In the genomic region with DNA sequence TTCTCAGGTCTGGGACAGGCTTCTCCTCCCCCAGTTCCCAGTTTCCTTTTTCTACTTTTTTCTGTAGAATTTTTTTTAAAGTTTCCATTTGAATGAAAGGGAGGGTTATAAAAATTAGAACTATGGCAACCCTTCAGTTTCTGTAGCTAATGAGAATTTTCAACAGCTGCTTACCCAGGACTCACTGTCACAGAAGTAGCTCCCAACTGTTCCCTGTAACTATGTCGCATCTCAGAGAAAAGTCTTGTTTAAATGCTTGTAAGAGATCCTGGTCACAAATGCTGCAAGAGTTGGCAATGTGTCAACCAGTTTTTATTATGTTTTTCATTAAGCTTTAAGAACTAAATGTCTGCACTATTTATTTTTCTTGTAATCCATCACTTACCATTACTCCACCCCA, we compare ENCODE assay signal across 22 mouse cellular contexts.
A peak's percentile ranks its signal among the peaks of the same experiment; 100 is the strongest.
DNase-seq lines count a peak whose midpoint lies in the region; ATAC-seq and TF ChIP-seq lines count a peak whose summit lies in the region.
"Had no signal": no experiment of that assay in that cellular context is flagged by ENCODE, and none has a peak within 500 bp of the region (broad histone marks: within the 10 kb centered on the region; RNA-seq: fewer than 3 reads in every experiment).

No protein-coding gene starts in this region.

- no peak overlapping the region for H3K4me2 ChIP-seq in embryonic facial prominence, embryonic 14.5 days (ENCODE audit: low read depth, low read length)
- H3K4me2 ChIP-seq in kidney, postnatal 0 days (ENCODE audit: low read length), result no peak overlapping the region
- no peak overlapping the region for H3K4me2 ChIP-seq in kidney, embryonic 14.5 days (replicated peaks; ENCODE audit: low read depth, low read length)
- no peak overlapping the region for H3K4me2 ChIP-seq in CH12.LX (ENCODE audit: insufficient read depth, low read depth, poor library complexity, severe bottlenecking)
- H3K4me2 ChIP-seq: embryonic facial prominence, embryonic 13.5 days; forebrain, embryonic 13.5 days; forebrain, embryonic 15.5 days had no signal

- TF ChIP-seq POLR2A in CH12.LX (IDR thresholded peaks at IDR 0.05; ENCODE audit: low read depth, low read length), result no peak

- dilution Hi-C loops in CH12.LX (cut with MboI; ENCODE audit: extremely low pct_ligation_motif_present, extremely low pct_unique_long_range_greater_than_20kb, low sequenced_read_pairs), result no loop called here

- ATAC-seq in embryonic facial prominence, embryonic 14.5 days (ENCODE audit: low read depth), result no peak
- no peak for ATAC-seq in kidney, postnatal 0 days (replicated peaks; ENCODE audit: low FRiP score, low read depth)
- no peak for ATAC-seq in kidney, embryonic 14.5 days (ENCODE audit: low FRiP score, low TSS enrichment)
- ATAC-seq: CD4-positive, CD25-positive, alpha-beta regulatory T cell, adult 4 months; forebrain, embryonic 13.5 days; forebrain, embryonic 15.5 days; forebrain, postnatal 0 days had no signal

- in situ Hi-C loops in CH12.LX (cut with MboI; ENCODE audit: low pct_ligation_motif_present, low pct_unique_long_range_greater_than_20kb, low sequenced_read_pairs), result no loop called here

- H3K27me3 ChIP-seq in embryonic facial prominence, embryonic 14.5 days (replicated peaks; ENCODE audit: control insufficient read depth, insufficient read depth, low read length), result no peaks in the 10 kb centered on the region
- no peaks in the 10 kb centered on the region for H3K27me3 ChIP-seq in embryonic facial prominence, embryonic 10.5 days (replicated peaks; ENCODE audit: low read depth, poor library complexity, severe bottlenecking)
- H3K27me3 ChIP-seq in kidney, postnatal 0 days (ENCODE audit: insufficient read depth, low read length), result no peaks in the 10 kb centered on the region
- H3K27me3 ChIP-seq in kidney, embryonic 14.5 days (ENCODE audit: control insufficient read depth, insufficient read depth, low read length), result no peaks in the 10 kb centered on the region
- H3K27me3 ChIP-seq in CH12.LX (replicated peaks), result no peaks in the 10 kb centered on the region
- H3K27me3 ChIP-seq: forebrain, embryonic 13.5 days; forebrain, embryonic 15.5 days had no signal

- peak; percentile 39 for DNase-seq in embryonic facial prominence, embryonic 14.5 days (ENCODE audit: low spot score)
- no peak for DNase-seq in embryonic facial prominence, embryonic 10.5 days (ENCODE audit: low spot score)
- peak; percentile 55 for DNase-seq in kidney, postnatal 0 days (ENCODE audit: low spot score)
- DNase-seq in layer of hippocampus, adult 9-11 months, result peak; percentile 30
- DNase-seq in layer of hippocampus, adult 9-10 months (ENCODE audit: low spot score), result no peak
- no peak for DNase-seq in CH12.LX (ENCODE audit: extremely low read depth)
- no peak for DNase-seq in retina, postnatal 1 day
- DNase-seq: adrenal gland, adult 2 months; adrenal gland, postnatal 10 days; adrenal gland, postnatal 25 days; B cell, adult 2 months; cerebellum, adult 11-12 months; cerebellum, adult 2 months; cerebellum, adult 9-10 months; cerebellum, postnatal 10 days; cerebellum, postnatal 25 days; forebrain, postnatal 0 days had no signal

- TF ChIP-seq EP300 in CH12.LX (IDR thresholded peaks at IDR 0.05; ENCODE audit: low read length), result no peak

- H3K9ac ChIP-seq in embryonic facial prominence, embryonic 14.5 days (ENCODE audit: low read depth, low read length), result no peak overlapping the region
- no peak overlapping the region for H3K9ac ChIP-seq in kidney, postnatal 0 days (ENCODE audit: low read depth, low read length)
- H3K9ac ChIP-seq in kidney, embryonic 14.5 days (ENCODE audit: low read depth, low read length), result no peak overlapping the region
- peak overlapping the region; percentile 33; the same call in 1 of the 2 replicates for H3K9ac ChIP-seq in CH12.LX (ENCODE audit: insufficient read depth, low read depth)
- H3K9ac ChIP-seq: embryonic facial prominence, embryonic 13.5 days; forebrain, embryonic 13.5 days; forebrain, embryonic 15.5 days; forebrain, postnatal 0 days had no signal

- H3K4me1 ChIP-seq in embryonic facial prominence, embryonic 14.5 days (ENCODE audit: control insufficient read depth, insufficient read depth, low read length), result no peaks in the 10 kb centered on the region
- peaks cover 14% of the 10 kb centered on the region for H3K4me1 ChIP-seq in embryonic facial prominence, embryonic 10.5 days
- H3K4me1 ChIP-seq in kidney, postnatal 0 days (replicated peaks; ENCODE audit: insufficient read depth, low read length), result peaks cover 3% of the 10 kb centered on the region; the same call in 1 of the 2 replicates
- peaks cover 11% of the 10 kb centered on the region for H3K4me1 ChIP-seq in kidney, embryonic 14.5 days (ENCODE audit: control insufficient read depth, insufficient read depth, low read length)
- peaks cover 11 to 36% of the 10 kb centered on the region in 2 experiments for H3K4me1 ChIP-seq in CH12.LX (ENCODE audit: control insufficient read depth in 1 of 2, insufficient read depth in 2 of 2)

- no peak overlapping the region for H3K27ac ChIP-seq in embryonic facial prominence, embryonic 14.5 days (replicated peaks; ENCODE audit: low read depth, low read length)
- no peak overlapping the region for H3K27ac ChIP-seq in embryonic facial prominence, embryonic 10.5 days (replicated peaks)
- no peak overlapping the region for H3K27ac ChIP-seq in kidney, postnatal 0 days
- no peak overlapping the region for H3K27ac ChIP-seq in kidney, embryonic 14.5 days (ENCODE audit: low read depth, low read length)
- no peak overlapping the region for H3K27ac ChIP-seq in CH12.LX (ENCODE audit: insufficient read depth, low read depth)
- H3K27ac ChIP-seq: embryonic facial prominence, embryonic 13.5 days; forebrain, embryonic 13.5 days; forebrain, embryonic 15.5 days had no signal

- no peaks in the 10 kb centered on the region for H3K9me3 ChIP-seq in embryonic facial prominence, embryonic 14.5 days (ENCODE audit: control insufficient read depth, low read length)
- H3K9me3 ChIP-seq in embryonic facial prominence, embryonic 10.5 days, result no peaks in the 10 kb centered on the region
- no peaks in the 10 kb centered on the region for H3K9me3 ChIP-seq in kidney, postnatal 0 days (replicated peaks; ENCODE audit: low read length)
- H3K9me3 ChIP-seq in kidney, embryonic 14.5 days (ENCODE audit: control insufficient read depth, low read length), result peaks cover 2% of the 10 kb centered on the region; the same call in 1 of the 2 replicates
- no peaks in the 10 kb centered on the region for H3K9me3 ChIP-seq in CH12.LX (replicated peaks; ENCODE audit: low read length)
- H3K9me3 ChIP-seq: embryonic facial prominence, embryonic 13.5 days; forebrain, embryonic 13.5 days; forebrain, embryonic 15.5 days had no signal

- H3K79me2 ChIP-seq in CH12.LX (replicated peaks; ENCODE audit: control insufficient read depth, extremely low read depth, insufficient read depth, poor library complexity, severe bottlenecking), result no peaks in the 10 kb centered on the region

- TF ChIP-seq CTCF in kidney, postnatal 0 days (IDR thresholded peaks at IDR 0.05; ENCODE audit: low read depth), result no peak
- no peak for TF ChIP-seq CTCF in CH12.LX (conservative IDR thresholded peaks at IDR 0.05 in 1 of 2, IDR thresholded peaks at IDR 0.05 in 1 of 2; ENCODE audit: low read depth in 2 of 2, low read length in 2 of 2)

- no peak overlapping the region for H3K4me3 ChIP-seq in embryonic facial prominence, embryonic 14.5 days (ENCODE audit: low read depth, low read length)
- H3K4me3 ChIP-seq in embryonic facial prominence, embryonic 10.5 days, result no peak overlapping the region
- H3K4me3 ChIP-seq in kidney, postnatal 0 days (replicated peaks; ENCODE audit: low read depth, low read length), result no peak overlapping the region
- H3K4me3 ChIP-seq in kidney, embryonic 14.5 days (ENCODE audit: low read length), result no peak overlapping the region
- no peak overlapping the region for H3K4me3 ChIP-seq in CH12.LX (replicated peaks in 1 of 3; ENCODE audit: low read depth in 2 of 3, low read length in 2 of 3, poor library complexity in 1 of 3)
- H3K4me3 ChIP-seq: embryonic facial prominence, embryonic 13.5 days; forebrain, embryonic 13.5 days; forebrain, embryonic 15.5 days had no signal

- TF ChIP-seq RAD21 in CH12.LX (IDR thresholded peaks at IDR 0.05; ENCODE audit: low read depth, low read length), result no peak

- 69% methylated on average over 1 of the region's 1 CpGs for WGBS in embryonic facial prominence, embryonic 14.5 days
- WGBS in embryonic facial prominence, embryonic 10.5 days, result 93% methylated on average over 1 of the region's 1 CpGs
- WGBS in kidney, postnatal 0 days, result 54% methylated on average over 1 of the region's 1 CpGs
- WGBS in kidney, embryonic 14.5 days, result 45% methylated on average over 1 of the region's 1 CpGs

- H3K36me3 ChIP-seq in embryonic facial prominence, embryonic 14.5 days (ENCODE audit: control insufficient read depth, insufficient read depth, low read length), result no peaks in the 10 kb centered on the region
- H3K36me3 ChIP-seq in embryonic facial prominence, embryonic 10.5 days (replicated peaks), result no peaks in the 10 kb centered on the region
- no peaks in the 10 kb centered on the region for H3K36me3 ChIP-seq in kidney, postnatal 0 days (ENCODE audit: insufficient read depth, low read length)
- H3K36me3 ChIP-seq in kidney, embryonic 14.5 days (ENCODE audit: control insufficient read depth, insufficient read depth, low read length), result no peaks in the 10 kb centered on the region
- no peaks in the 10 kb centered on the region for H3K36me3 ChIP-seq in CH12.LX (replicated peaks in 1 of 2; ENCODE audit: control insufficient read depth in 1 of 2, insufficient read depth in 1 of 2, low read length in 1 of 2)
- H3K36me3 ChIP-seq: embryonic facial prominence, embryonic 13.5 days; forebrain, embryonic 15.5 days had no signal

TF ChIP-seq in CH12.LX, 34 proteins besides CTCF, POLR2A, EP300 and RAD21:
- peak; percentile 65 for TF ChIP-seq ZNF384 (IDR thresholded peaks at IDR 0.05; ENCODE audit: low read depth, low read length)
- TF ChIP-seq MAZ (IDR thresholded peaks at IDR 0.05; ENCODE audit: low read depth, low read length), result no peak

Comparison
In these comparisons a context has a peak if more than half of its experiments do, and no peak if none do; other contexts are left out.
1. DNase-seq: peak in embryonic facial prominence, embryonic 14.5 days (single experiment), kidney, postnatal 0 days (single experiment) and layer of hippocampus, adult 9-11 months (single experiment); none in embryonic facial prominence, embryonic 10.5 days (single experiment), layer of hippocampus, adult 9-10 months (single experiment), CH12.LX (single experiment) and retina, postnatal 1 day (single experiment).